Mouse (Mus musculus) liver, embryonic 15.5 days (tissue): ENCODE measurements around the gene Adam4. TPM values are rescaled to one million over a fixed set of nuclear protein-coding genes. Genes with fewer than 3 reads are reported as not detected.
"Not testable (repeated sequence)": the region's sequence is repeated elsewhere in the genome, so short reads cannot be mapped to it uniquely, and the experiment has no call there.

Experiments
- ATAC-seq: fragments of 200-750 bp; cut with Nextera tagmentation; 2 replicates; pipeline ENCODE4 v1.8.0; 2017; ENCODE audit warnings: moderate number of reproducible peaks, mild to moderate bottlenecking, moderate library complexity; ENCODE audit not compliant: insufficient read depth
- H3K27ac ChIP-seq: fragments of 300-500 bp; sonication (generic); replicated peaks from 2 replicates; pipeline ENCODE4 v1.5.1; 2015; ENCODE audit warnings: mild to moderate bottlenecking, inconsistent platforms
- H3K27me3 ChIP-seq: fragments of 300-500 bp; sonication (generic); 2 replicates; pipeline ENCODE4 v1.6.1; 2015; ENCODE audit warnings: mild to moderate bottlenecking, inconsistent platforms
- H3K36me3 ChIP-seq: fragments of 300-500 bp; sonication (generic); replicated peaks from 2 replicates; pipeline ENCODE4 v1.6.1; 2015; ENCODE audit warnings: moderate library complexity, mild to moderate bottlenecking, inconsistent platforms
- H3K4me1 ChIP-seq: fragments of 300-500 bp; sonication (generic); replicated peaks from 2 replicates; pipeline ENCODE4 v1.6.1; 2015; ENCODE audit warnings: inconsistent platforms
- H3K4me2 ChIP-seq: fragments of 300-500 bp; sonication (generic); 2 replicates; pipeline ENCODE4 v1.6.1; 2015; ENCODE audit warnings: moderate library complexity, mild to moderate bottlenecking, inconsistent platforms
- H3K4me3 ChIP-seq: fragments of 300-500 bp; sonication (generic); replicated peaks from 2 replicates; pipeline ENCODE4 v1.5.1; 2015; ENCODE audit warnings: mild to moderate bottlenecking, inconsistent platforms
- H3K9ac ChIP-seq: fragments of 300-500 bp; sonication (generic); 2 replicates; pipeline ENCODE4 v1.6.1; 2015; ENCODE audit warnings: moderate library complexity, mild to moderate bottlenecking, inconsistent platforms
- H3K9me3 ChIP-seq: fragments of 300-500 bp; sonication (generic); replicated peaks from 2 replicates; pipeline ENCODE4 v1.6.1; 2016; ENCODE audit warnings: inconsistent platforms
- WGBS: fragments of 180-500 bp; shearing (Covaris S2); methylation state at CpG from one replicate; pipeline ENCODE4 v1.1.7; 2015; ENCODE audit warnings: mixed read lengths; ENCODE audit not compliant: insufficient replicate concordance; 5-methylcytosine and 5-hydroxymethylcytosine counted together
- polyA plus RNA-seq: library from polyadenylated mRNA; unstranded; fragments of >200 nt; fragmentation: Nextera tagmentation; extraction: Ambion mirVana; gene quantifications from 2 replicates; pipeline ENCODE4 v1.2.1, GENCODE M21; 2015

Adam4 gene
- 0.08 and 0.21 TPM in 2 replicates for polyA plus RNA-seq

GRCm38 (mm10) chr12:81421846-81422245 lies at the start of gene Adam4:
Adam4 (minus strand) TSS chr12:81421946.
- 68% methylated on average over 1 of the region's 1 CpGs for WGBS
- no peak within 1 kb of the TSS for H3K9ac ChIP-seq
- H3K27ac ChIP-seq: no peak within 1 kb of the TSS
- ATAC-seq: no peak
- H3K4me2 ChIP-seq: no peak within 1 kb of the TSS
- peaks cover 14% of the 10 kb centered on the region for H3K9me3 ChIP-seq
- H3K4me3 ChIP-seq: no peak within 1 kb of the TSS
- H3K4me1 ChIP-seq: no peaks in the 10 kb centered on the region
- peaks cover 16% of the 10 kb centered on the region for H3K36me3 ChIP-seq
- no peaks in the 10 kb centered on the region for H3K27me3 ChIP-seq

- not testable (repeated sequence) for H3K4me1 ChIP-seq, H3K27me3 ChIP-seq, H3K36me3 ChIP-seq, ATAC-seq, H3K27ac ChIP-seq, H3K9ac ChIP-seq, H3K4me3 ChIP-seq, H3K9me3 ChIP-seq, H3K4me2 ChIP-seq
- WGBS: 80% methylated on average over 7 of the region's 7 CpGs
Measured at GRCm38 (mm10) chr12:81459051-81459450, 37.3 kb upstream of the Adam4 start.

DNA sequence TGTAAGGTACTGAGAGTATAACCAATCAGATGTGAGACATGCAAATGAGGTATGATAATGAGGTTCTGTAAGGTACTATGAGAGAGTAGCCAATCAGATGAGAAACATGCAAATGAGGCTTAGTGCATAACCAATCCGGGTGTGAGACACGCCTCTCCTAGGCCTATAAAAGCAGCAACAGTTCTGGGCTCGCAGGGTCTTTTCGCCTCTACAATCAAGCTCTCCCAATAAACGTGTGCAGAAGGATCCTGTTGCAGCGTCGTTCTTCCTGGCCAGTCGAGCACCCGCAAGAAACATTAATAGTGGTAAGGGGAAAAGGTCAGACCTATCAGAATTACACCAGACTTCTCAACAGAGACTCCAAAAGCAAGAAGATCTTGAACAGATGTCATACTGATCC lies 17.2 kb upstream of the Adam4 start:
- not testable (repeated sequence) for H3K36me3 ChIP-seq, H3K9me3 ChIP-seq, H3K4me3 ChIP-seq, ATAC-seq, H3K4me1 ChIP-seq, H3K9ac ChIP-seq, H3K27me3 ChIP-seq, H3K27ac ChIP-seq, H3K4me2 ChIP-seq
- WGBS: 86% methylated on average over 9 of the region's 9 CpGs

DNA sequence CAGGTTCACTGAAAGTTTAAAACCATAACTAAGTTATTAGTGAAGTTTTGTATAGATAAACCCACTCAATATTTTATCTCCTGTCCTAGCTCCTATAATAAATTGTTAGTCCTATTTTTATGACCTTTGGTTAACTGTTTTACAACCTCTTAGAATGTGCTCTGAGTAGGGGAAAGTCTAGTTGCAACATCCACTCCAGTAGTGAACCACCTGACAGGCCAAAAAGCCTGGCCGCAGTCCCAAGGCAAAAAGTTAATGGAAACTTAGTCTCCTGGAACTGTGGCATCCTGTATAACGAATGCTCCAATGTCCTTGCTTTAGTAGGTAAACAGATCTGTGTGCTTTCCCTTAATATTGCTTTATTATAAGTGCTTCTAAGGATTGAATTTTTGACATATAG lies 13.0 kb upstream of the Adam4 start:
- H3K27me3 ChIP-seq, ATAC-seq, H3K9ac ChIP-seq, H3K9me3 ChIP-seq, H3K27ac ChIP-seq, H3K4me1 ChIP-seq, H3K36me3 ChIP-seq, H3K4me3 ChIP-seq, H3K4me2 ChIP-seq: not testable (repeated sequence)
- WGBS: 73% methylated on average over 2 of the region's 2 CpGs

DNA sequence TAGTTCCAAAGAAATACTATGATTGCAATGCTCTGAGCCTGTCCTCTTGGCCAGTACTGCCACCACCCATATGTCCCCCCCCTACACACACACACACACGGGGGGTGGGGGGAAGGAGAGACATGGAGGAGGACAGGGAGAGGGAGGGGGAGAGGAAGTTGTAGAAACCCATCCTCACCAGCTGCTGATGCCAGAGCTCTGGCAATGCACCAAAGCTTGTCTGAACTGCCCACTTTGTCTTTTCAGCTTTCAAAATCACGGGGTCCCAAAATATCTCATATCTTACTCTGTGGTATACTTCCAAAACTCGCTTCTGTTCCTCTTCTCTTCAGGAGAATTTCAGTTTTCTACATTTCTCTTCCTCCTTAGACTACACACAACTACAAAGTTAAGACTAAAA lies 8.5 kb downstream of the Adam4 start:
- no peaks in the 10 kb centered on the region for H3K9me3 ChIP-seq
- H3K4me3 ChIP-seq: no peak overlapping the region
- no peak overlapping the region for H3K27ac ChIP-seq
- no peaks in the 10 kb centered on the region for H3K36me3 ChIP-seq
- no peaks in the 10 kb centered on the region for H3K27me3 ChIP-seq
- H3K4me2 ChIP-seq: no peak overlapping the region
- no peak for ATAC-seq
- no peaks in the 10 kb centered on the region for H3K4me1 ChIP-seq
- no peak overlapping the region for H3K9ac ChIP-seq
- 52% methylated on average over 3 of the region's 3 CpGs for WGBS

GRCm38 (mm10) chr12:81408966-81409365 lies 12.8 kb downstream of the Adam4 start:
- no peaks in the 10 kb centered on the region for H3K4me1 ChIP-seq

DNA sequence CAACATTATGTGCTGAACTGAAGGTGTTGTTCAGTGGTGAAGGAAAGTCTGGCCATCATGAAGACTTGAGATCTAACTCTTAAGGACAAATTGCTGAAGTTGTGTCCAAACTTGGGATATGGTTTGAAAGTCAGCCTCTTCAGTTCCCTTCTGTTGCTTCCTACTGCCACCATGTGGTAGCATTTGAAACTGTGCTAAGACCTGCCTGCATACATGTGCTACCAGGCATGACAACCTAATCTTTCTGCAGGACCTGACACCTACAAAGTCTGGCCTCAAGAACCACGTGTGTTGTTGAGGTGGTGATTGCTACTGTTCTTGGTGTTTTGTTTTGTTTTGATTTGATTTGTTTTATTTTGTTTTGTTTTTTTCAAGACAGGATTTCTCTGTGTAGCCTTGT lies 19.6 kb downstream of the Adam4 start:
- no peaks in the 10 kb centered on the region for H3K27me3 ChIP-seq
- H3K4me2 ChIP-seq: no peak overlapping the region
- H3K27ac ChIP-seq: no peak overlapping the region
- H3K4me1 ChIP-seq: no peaks in the 10 kb centered on the region
- WGBS: 20% methylated on average over 1 of the region's 1 CpGs
- H3K9ac ChIP-seq: no peak overlapping the region
- no peak overlapping the region for H3K4me3 ChIP-seq
- no peaks in the 10 kb centered on the region for H3K9me3 ChIP-seq
- no peaks in the 10 kb centered on the region for H3K36me3 ChIP-seq
- no peak for ATAC-seq

More at GRCm38 (mm10) chr12:81408966-81409365, 12.8 kb downstream of the Adam4 start:
- Histone ChIP-seq H3K9me3 (no peaks in the 10 kb centered on the region), H3K27ac (no peak overlapping the region), H3K36me3 (no peaks in the 10 kb centered on the region), H3K27me3 (no peaks in the 10 kb centered on the region), H3K9ac (no peak overlapping the region), H3K4me2 (no peak overlapping the region), H3K4me3 (no peak overlapping the region)
- 74% methylated on average over 3 of the region's 3 CpGs for WGBS
- no peak for ATAC-seq

- not testable (repeated sequence) for H3K27ac ChIP-seq, H3K9ac ChIP-seq, H3K36me3 ChIP-seq, H3K4me3 ChIP-seq, H3K9me3 ChIP-seq, H3K27me3 ChIP-seq, H3K4me1 ChIP-seq, H3K4me2 ChIP-seq, ATAC-seq
- 80% methylated on average over 1 of the region's 1 CpGs for WGBS
Measured at GRCm38 (mm10) chr12:81379364-81379763, 42.4 kb downstream of the Adam4 start, which contains the start of gene Gm4787. Gm4787 (minus strand) TSS chr12:81379464.

Other genes starting within 250 kb of the Adam4 start
- 0.02 and 0.03 TPM in 2 replicates for gene Slc8a3, start 88.8 kb downstream of the Adam4 start, polyA plus RNA-seq
- 0.06 and 0.13 TPM in 2 replicates for gene Gm4787, start 42.5 kb downstream of the Adam4 start, polyA plus RNA-seq
- 52.7 and 64.5 TPM in 2 replicates for gene Cox16, start 63.2 kb upstream of the Adam4 start, polyA plus RNA-seq
- 10.4 and 11.1 TPM in 2 replicates for gene Gm20498, start 111.0 kb upstream of the Adam4 start, polyA plus RNA-seq
- gene Synj2bp, start 111.0 kb upstream of the Adam4 start, polyA plus RNA-seq: 13.0 and 13.2 TPM in 2 replicates
- gene Adam21, start 146.5 kb upstream of the Adam4 start, polyA plus RNA-seq: not detected in 2 replicates
- 31.8 and 33.2 TPM in 2 replicates for gene Med6, start 173.1 kb upstream of the Adam4 start, polyA plus RNA-seq
- 0.20 and 0.24 TPM in 2 replicates for gene Ttc9, start 209.3 kb upstream of the Adam4 start, polyA plus RNA-seq